Mouse (Mus musculus) CH12.LX (cell line): ENCODE measurements around the gene Ube2v1. TPM values are rescaled to one million over a fixed set of nuclear protein-coding genes. Genes with fewer than 3 reads are reported as not detected.

ENCODE experiments used
- DNase-seq: peaks from one replicate; pipeline ENCODE4 v3.0.0-alpha.2; 2013; ENCODE audit errors: extremely low read depth
- H3K27ac ChIP-seq: 2 replicates; pipeline ENCODE4 v1.5.1; 2012; ENCODE audit warnings: low read depth, mild to moderate bottlenecking, control low read depth, moderate library complexity; ENCODE audit not compliant: insufficient read depth
- H3K27me3 ChIP-seq: replicated peaks from 2 replicates; pipeline ENCODE3; 2012; ENCODE audit warnings: inconsistent platforms
- H3K36me3 ChIP-seq, 2 experiments: replicated peaks in 1 of 2; 2 replicates each; pipeline versions ENCODE3 to v1.6.1; 2012; ENCODE audit warnings: inconsistent platforms in 1 of 2, low read length in 1 of 2, mild to moderate bottlenecking in 1 of 2, mixed read lengths in 1 of 2, moderate library complexity in 1 of 2; ENCODE audit not compliant: control insufficient read depth in 1 of 2, insufficient read depth in 1 of 2
- H3K4me1 ChIP-seq, 2 experiments: 2 replicates each; pipeline ENCODE4 v1.6.1; 2012; ENCODE audit warnings: inconsistent platforms in 1 of 2, moderate library complexity in 1 of 2; ENCODE audit not compliant: insufficient read depth in 2 of 2, control insufficient read depth in 1 of 2
- H3K4me2 ChIP-seq: 2 replicates; pipeline ENCODE4 v1.6.1; 2012; ENCODE audit warnings: low read depth, mild to moderate bottlenecking, control low read depth; ENCODE audit not compliant: poor library complexity, insufficient read depth, severe bottlenecking
- H3K4me3 ChIP-seq, 3 experiments: fragments of 150-350 bp in 1 of 3; sonication (generic) in 1 of 3; replicated peaks in 1 of 3; 2 replicates each; pipeline versions ENCODE3 to v1.5.1; 2011 to 2012; ENCODE audit warnings: low read depth in 2 of 3, low read length in 2 of 3, mild to moderate bottlenecking in 2 of 3, moderate library complexity in 2 of 3, control low read depth in 1 of 3, improper control_type of control experiment in 1 of 3, inconsistent platforms in 1 of 3, mixed read lengths in 1 of 3; ENCODE audit not compliant: poor library complexity in 1 of 3
- H3K79me2 ChIP-seq: replicated peaks from 2 replicates; pipeline ENCODE4 v1.6.1; 2012; ENCODE audit warnings: mild to moderate bottlenecking, moderate library complexity; ENCODE audit not compliant: control insufficient read depth, poor library complexity, insufficient read depth, severe bottlenecking; ENCODE audit errors: extremely low read depth
- H3K9ac ChIP-seq: 2 replicates; pipeline ENCODE4 v1.6.1; 2012; ENCODE audit warnings: low read depth, mild to moderate bottlenecking, control low read depth, moderate library complexity; ENCODE audit not compliant: insufficient read depth
- H3K9me3 ChIP-seq: replicated peaks from 2 replicates; pipeline ENCODE3; 2012; ENCODE audit warnings: low read length, inconsistent platforms, mixed read lengths
- CTCF ChIP-seq, 2 experiments: IDR thresholded peaks in 1 of 2; conservative IDR thresholded peaks in 1 of 2; 2 replicates each; pipeline ENCODE4 v1.5.1; 2011 to 2012; ENCODE audit warnings: low read depth in 2 of 2, low read length in 2 of 2, improper control_type of control experiment in 1 of 2, inconsistent platforms in 1 of 2, mild to moderate bottlenecking in 1 of 2, moderate library complexity in 1 of 2
- E2F4 ChIP-seq: IDR thresholded peaks from 2 replicates; pipeline ENCODE4 v1.6.1; 2011; ENCODE audit warnings: low read depth, low read length, improper control_type of control experiment; ENCODE audit not compliant: insufficient replicate concordance
- ELF1 ChIP-seq: IDR thresholded peaks from 2 replicates; pipeline ENCODE4 v1.6.1; 2014; ENCODE audit warnings: low read depth, mild to moderate bottlenecking, inconsistent platforms, low read length, improper control_type of control experiment
- EP300 ChIP-seq: IDR thresholded peaks from 2 replicates; pipeline ENCODE4 v1.6.1; 2011; ENCODE audit warnings: low read length, improper control_type of control experiment
- ETS1 ChIP-seq: conservative IDR thresholded peaks from 2 replicates; pipeline ENCODE4 v1.6.1; 2012; ENCODE audit warnings: low read depth, mild to moderate bottlenecking, inconsistent platforms, low read length, improper control_type of control experiment, moderate library complexity
- HCFC1 ChIP-seq: IDR thresholded peaks from 2 replicates; pipeline ENCODE4 v1.6.1; 2012; ENCODE audit warnings: low read depth, mild to moderate bottlenecking, inconsistent platforms, low read length, improper control_type of control experiment
- IRF4 ChIP-seq: IDR thresholded peaks from 2 replicates; pipeline ENCODE4 v1.6.1; 2014; ENCODE audit warnings: low read depth, mild to moderate bottlenecking, inconsistent platforms, low read length, improper control_type of control experiment
- MAFK ChIP-seq: IDR thresholded peaks from 2 replicates; pipeline ENCODE4 v1.6.1; 2011; ENCODE audit warnings: low read length, improper control_type of control experiment; ENCODE audit not compliant: insufficient replicate concordance
- MAZ ChIP-seq: IDR thresholded peaks from 2 replicates; pipeline ENCODE4 v1.6.1; 2012; ENCODE audit warnings: low read depth, mild to moderate bottlenecking, inconsistent platforms, low read length, improper control_type of control experiment, moderate library complexity
- MEF2A ChIP-seq: IDR thresholded peaks from 2 replicates; pipeline ENCODE4 v1.6.1; 2014; ENCODE audit warnings: low read depth, mild to moderate bottlenecking, inconsistent platforms, low read length, improper control_type of control experiment, borderline replicate concordance
- MXI1 ChIP-seq: IDR thresholded peaks from 2 replicates; pipeline ENCODE4 v1.6.1; 2011; ENCODE audit warnings: mild to moderate bottlenecking, low read depth, low read length, improper control_type of control experiment
- MYC ChIP-seq: IDR thresholded peaks from 2 replicates; pipeline ENCODE4 v1.6.1; 2011; ENCODE audit warnings: low read depth, mild to moderate bottlenecking, improper control_type of control experiment, low read length
- NRF1 ChIP-seq: IDR thresholded peaks from 2 replicates; pipeline ENCODE4 v1.6.1; 2014; ENCODE audit warnings: low read depth, mild to moderate bottlenecking, inconsistent platforms, low read length, improper control_type of control experiment, moderate library complexity
- RCOR1 ChIP-seq: conservative IDR thresholded peaks from 2 replicates; pipeline ENCODE4 v1.6.1; 2012; ENCODE audit warnings: low read depth, mild to moderate bottlenecking, inconsistent platforms, low read length, improper control_type of control experiment
- SIN3A ChIP-seq: IDR thresholded peaks from 2 replicates; pipeline ENCODE4 v1.6.1; 2012; ENCODE audit warnings: low read length, improper control_type of control experiment, inconsistent platforms
- TCF12 ChIP-seq: IDR thresholded peaks from 2 replicates; pipeline ENCODE4 v1.6.1; 2014; ENCODE audit warnings: low read depth, mild to moderate bottlenecking, inconsistent platforms, low read length, improper control_type of control experiment
- USF1 ChIP-seq: IDR thresholded peaks from 2 replicates; pipeline ENCODE4 v1.6.1; 2014; ENCODE audit warnings: low read depth, mild to moderate bottlenecking, inconsistent platforms, low read length, improper control_type of control experiment
- ZKSCAN1 ChIP-seq: IDR thresholded peaks from 2 replicates; pipeline ENCODE4 v1.6.1; 2012; ENCODE audit warnings: low read depth, inconsistent platforms, low read length, improper control_type of control experiment, borderline replicate concordance
- ZMIZ1 ChIP-seq: IDR thresholded peaks from 2 replicates; pipeline ENCODE4 v1.6.1; 2012; ENCODE audit warnings: low read depth, mild to moderate bottlenecking, inconsistent platforms, low read length, improper control_type of control experiment
- dilution Hi-C: fragments of 300-500 bp; cut with MboI; formaldehyde crosslinking; loops from 2 replicates; pipeline ENCODE4 v1.14.3; 2020; ENCODE audit warnings: low sequenced_read_pairs; ENCODE audit not compliant: extremely low pct_unique_long_range_greater_than_20kb, extremely low pct_ligation_motif_present
- in situ Hi-C: fragments of 300-500 bp; cut with MboI; formaldehyde crosslinking; loops from 3 replicates; pipeline ENCODE4 v1.14.3; 2019; ENCODE audit warnings: low sequenced_read_pairs, low pct_ligation_motif_present, low pct_unique_long_range_greater_than_20kb, mixed read lengths
- polyA plus RNA-seq: library from polyadenylated mRNA; unstranded; fragments of >175 nt; gene quantifications from 2 replicates; pipeline ENCODE4 v1.2.1, GENCODE M21; 2012; ENCODE audit warnings: low read depth; ENCODE audit not compliant: insufficient read length
- total RNA-seq, 2 experiments: library from RNA; depleted of rRNA; stranded (reverse); fragments of 300-350 nt in 1 of 2; fragments of >200 nt in 1 of 2; gene quantifications; 2 replicates each; pipeline ENCODE4 v1.2.3; 2012 to 2014

Ube2v1 gene
- total and polyA plus RNA-seq, 3 experiments, result 92.8 to 184 (median 126) TPM

DNA sequence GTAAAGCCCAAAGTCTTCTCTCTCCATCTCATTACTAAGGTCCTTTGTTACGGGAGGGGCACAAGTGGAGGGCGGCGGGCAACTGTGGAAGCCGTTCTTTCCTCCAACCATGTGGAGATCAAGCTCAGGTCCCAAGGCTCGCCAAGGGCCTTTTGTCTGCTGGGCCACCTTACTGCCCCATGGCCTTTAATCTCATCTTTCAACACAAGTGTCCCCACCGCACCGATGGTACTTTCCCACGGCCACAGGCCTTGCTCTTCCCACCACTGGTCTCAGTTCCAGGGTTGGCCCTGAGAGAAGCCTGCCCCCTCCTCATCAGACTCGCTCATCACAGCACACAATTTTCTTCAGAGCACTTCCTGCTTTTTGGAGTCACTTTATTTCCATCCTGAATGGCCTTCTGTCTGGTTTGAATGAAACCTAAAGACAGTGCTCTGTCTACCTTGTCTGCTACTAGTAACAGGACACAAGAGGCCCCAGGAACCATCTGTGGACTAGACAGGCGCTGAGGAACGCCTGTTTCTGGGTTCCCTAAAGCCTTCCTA, 2.2 kb downstream of the Ube2v1 start:
- no peaks in the 10 kb centered on the region for H3K27me3 ChIP-seq
- in situ Hi-C loops, result no loop called here
- peak; percentile 67 for TF ChIP-seq ELF1
- TF ChIP-seq NRF1, result no peak
- TF ChIP-seq MAZ, result peak; percentile 79
- TF ChIP-seq MEF2A, result no peak
- TF ChIP-seq MXI1, result 0 out of 2 replicates have a peak, but pooled peaks have one; percentile 51
- peak; percentile 25; the same call in 1 of the 2 replicates for TF ChIP-seq SIN3A
- TF ChIP-seq IRF4, result 0 out of 2 replicates have a peak, but pooled peaks have one; percentile 27
- TF ChIP-seq MAFK, result no peak
- no peak for TF ChIP-seq USF1
- H3K4me2 ChIP-seq, result peak overlapping the region; percentile 82
- peak overlapping the region in 2 of 3 experiments; percentile 6 to 61 for H3K4me3 ChIP-seq
- H3K36me3 ChIP-seq, result peaks cover 24 to 45% of the 10 kb centered on the region in 2 experiments
- peaks cover 68% of the 10 kb centered on the region for H3K79me2 ChIP-seq
- no peak for DNase-seq
- peak overlapping the region; percentile 97; the same call in 1 of the 2 replicates for H3K9ac ChIP-seq
- dilution Hi-C loops, result no loop called here
- peaks cover 38 to 69% of the 10 kb centered on the region in 2 experiments for H3K4me1 ChIP-seq
- H3K9me3 ChIP-seq, result no peaks in the 10 kb centered on the region
- H3K27ac ChIP-seq, result peak overlapping the region; percentile 36; the same call in 1 of the 2 replicates

DNA sequence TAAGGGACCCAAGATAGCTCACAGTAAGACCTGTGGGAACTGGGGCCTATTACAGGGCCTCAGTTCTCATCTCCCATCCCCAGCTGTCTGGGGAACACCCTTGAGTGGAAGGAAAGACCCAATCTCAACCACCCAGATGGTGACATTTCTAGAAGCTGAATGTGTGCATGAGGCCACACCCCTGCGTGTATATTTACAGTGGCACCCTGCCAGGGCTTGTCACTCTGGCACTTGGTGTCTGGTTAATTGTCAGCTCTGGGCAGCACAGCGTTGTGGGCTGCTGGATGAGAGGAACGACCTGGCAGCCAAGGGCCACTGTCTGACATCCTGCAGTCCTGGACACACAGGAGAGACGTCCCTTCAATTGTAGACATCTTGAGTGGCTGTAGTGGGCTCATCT, 3.0 kb downstream of the Ube2v1 start:
- peaks cover 72% of the 10 kb centered on the region for H3K79me2 ChIP-seq
- H3K4me3 ChIP-seq, result no peak overlapping the region
- in situ Hi-C loops, result no loop called here
- H3K4me1 ChIP-seq, result peaks cover 38 to 65% of the 10 kb centered on the region in 2 experiments
- H3K36me3 ChIP-seq, result peaks cover 24 to 49% of the 10 kb centered on the region in 2 experiments
- DNase-seq, result no peak
- no peak overlapping the region for H3K4me2 ChIP-seq
- H3K9ac ChIP-seq, result no peak overlapping the region
- TF ChIP-seq ZMIZ1 (no peak), TCF12 (no peak), ETS1 (no peak), CTCF (conservative IDR thresholded peaks at IDR 0.05 in 1 of 2, IDR thresholded peaks at IDR 0.05 in 1 of 2; ENCODE audit: low read depth in 2 of 2, low read length in 2 of 2) (no peak), RCOR1 (no peak), HCFC1 (no peak), MAZ (no peak), E2F4 (no peak), EP300 (no peak), MYC (no peak), USF1 (no peak), ZKSCAN1 (no peak)
- TF ChIP-seq, all 38 proteins: peak for 0
- Histone ChIP-seq H3K27me3 (no peaks in the 10 kb centered on the region), H3K9me3 (no peaks in the 10 kb centered on the region), H3K27ac (no peak overlapping the region)
- dilution Hi-C loops, result no loop called here
